Mouse (Mus musculus): ENCODE data around the gene Slirp. TPM values are rescaled to one million over a fixed set of nuclear protein-coding genes. Genes with fewer than 3 reads are reported as not detected.

Gene Slirp
- polyA plus RNA-seq, 1 experiment from 2014 or later: 138 TPM

- DNase-seq (ENCODE audit: low read depth, low spot score) (no peak), ATAC-seq (no peak)
- in situ Hi-C loops (cut with MboI; ENCODE audit: low pct_unique_long_range_greater_than_20kb): no loop called here
- ChIA-PET CTCF (interaction anchor here (1.0 kb wide), 1 partner anchor 14 kb away, joined by 3 read pairs; no protein-coding TSS in a partner anchor), POLR2A (no interaction called here)
- no peak for TF ChIP-seq CTCF (IDR thresholded peaks at IDR 0.05)
- no peaks in the 10 kb centered on the region for H3K27me3 ChIP-seq
These were observed 14.8 kb upstream of the Slirp start for GRCm38 (mm10) chr12:87428885-87429284.

DNA sequence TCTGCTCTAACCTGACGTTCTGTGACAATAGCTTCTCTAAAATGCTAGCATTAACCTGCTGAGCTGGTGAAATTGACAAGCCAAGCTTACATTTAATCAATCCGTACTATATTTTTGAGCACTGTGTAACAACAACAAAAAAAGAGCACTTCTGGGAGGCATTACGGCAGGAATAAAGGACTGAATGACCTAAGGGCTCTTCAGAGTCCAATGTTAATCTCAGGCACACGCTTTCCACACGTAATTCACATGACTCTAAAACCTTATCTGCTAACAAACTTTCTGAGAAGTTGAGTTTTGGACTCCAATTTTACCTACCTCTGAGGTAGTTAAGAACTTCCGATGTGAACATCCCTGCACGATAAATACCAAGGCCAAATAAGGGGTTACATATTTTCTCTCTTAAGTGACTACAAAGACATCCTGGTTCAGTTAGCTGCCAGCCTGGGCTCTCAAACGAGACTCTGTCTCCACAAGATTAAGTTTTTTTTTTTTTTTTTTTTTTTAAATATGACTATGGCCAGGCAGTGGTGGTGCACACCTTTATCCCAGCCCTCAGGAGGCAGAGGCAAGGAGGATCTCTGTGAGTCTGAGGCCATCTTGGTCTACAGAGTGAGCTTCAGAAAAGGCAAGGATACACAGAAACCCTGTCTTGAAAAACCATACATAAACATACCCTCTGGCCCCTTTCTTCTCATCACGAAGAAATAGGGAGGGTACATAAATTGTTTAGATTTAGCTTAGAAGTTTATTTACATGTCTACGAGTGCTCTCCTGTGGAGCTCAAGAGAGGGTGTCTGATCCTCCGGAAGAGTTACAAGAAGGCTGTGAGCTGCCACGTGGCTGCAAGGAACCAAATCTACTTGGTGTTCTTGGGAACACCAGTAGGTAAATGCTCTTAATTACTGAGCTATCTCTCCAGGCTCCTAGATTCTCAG, 1.2 kb upstream of the Slirp start:
- H3K27me3 ChIP-seq: no peaks in the 10 kb centered on the region
- TF ChIP-seq CTCF (IDR thresholded peaks at IDR 0.05): no peak
- in situ Hi-C loops (cut with MboI; ENCODE audit: low pct_unique_long_range_greater_than_20kb): no loop called here
- ChIA-PET POLR2A (interaction anchor here (0.8 to 1.4 kb wide), 2 partner anchors 25 to 29 kb away, joined by 3 to 8 read pairs; partner anchors contain the start of gene Snw1), CTCF (interaction anchor here (0.8 to 1.2 kb wide), 3 partner anchors 10 to 30 kb away, joined by 3 to 5 read pairs (median 3); no protein-coding TSS in a partner anchor)
- DNase-seq (ENCODE audit: low read depth, low spot score) (no peak), ATAC-seq (no peak)

DNA sequence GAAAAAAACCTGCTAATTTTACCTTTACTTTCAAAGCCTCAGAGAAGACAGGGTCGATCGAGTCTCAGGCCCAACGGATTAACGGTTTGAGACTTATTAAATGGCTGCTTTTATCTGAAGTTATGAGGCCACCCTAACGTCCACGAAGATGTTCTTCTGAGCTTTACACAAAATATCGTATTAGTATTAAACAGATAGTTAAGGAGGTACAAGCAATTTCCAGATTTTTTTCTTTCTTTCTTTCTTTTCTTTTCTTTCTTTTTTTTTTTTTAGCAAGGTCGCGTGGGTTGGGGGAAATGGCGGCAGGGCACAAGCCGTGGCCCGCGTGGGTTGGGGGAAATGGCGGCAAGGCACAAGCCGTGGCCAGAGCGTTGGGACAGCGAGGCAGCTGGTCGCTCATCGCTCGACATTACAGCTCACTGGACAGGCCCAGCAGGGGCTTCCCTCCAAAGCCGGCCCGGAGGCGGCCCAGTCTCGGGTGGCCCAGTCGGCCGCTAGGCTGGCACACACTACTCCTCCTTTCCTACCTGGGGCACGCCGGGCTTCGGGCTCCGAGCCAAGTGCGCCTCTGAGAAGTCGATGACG, 489 bp upstream of the Slirp start:
- DNase-seq (ENCODE audit: low read depth, low spot score) (no peak), ATAC-seq (peak; percentile 82)
- no peak for TF ChIP-seq CTCF (IDR thresholded peaks at IDR 0.05)
- ChIA-PET CTCF (interaction anchor here (0.8 to 1.2 kb wide), 3 partner anchors 10 to 30 kb away, joined by 3 to 5 read pairs (median 3); no protein-coding TSS in a partner anchor), POLR2A (interaction anchor here (0.8 to 1.4 kb wide), 2 partner anchors 25 to 28 kb away, joined by 3 to 8 read pairs; partner anchors contain the start of gene Snw1)
- H3K27me3 ChIP-seq: no peaks in the 10 kb centered on the region
- in situ Hi-C loops (cut with MboI; ENCODE audit: low pct_unique_long_range_greater_than_20kb): no loop called here

DNA sequence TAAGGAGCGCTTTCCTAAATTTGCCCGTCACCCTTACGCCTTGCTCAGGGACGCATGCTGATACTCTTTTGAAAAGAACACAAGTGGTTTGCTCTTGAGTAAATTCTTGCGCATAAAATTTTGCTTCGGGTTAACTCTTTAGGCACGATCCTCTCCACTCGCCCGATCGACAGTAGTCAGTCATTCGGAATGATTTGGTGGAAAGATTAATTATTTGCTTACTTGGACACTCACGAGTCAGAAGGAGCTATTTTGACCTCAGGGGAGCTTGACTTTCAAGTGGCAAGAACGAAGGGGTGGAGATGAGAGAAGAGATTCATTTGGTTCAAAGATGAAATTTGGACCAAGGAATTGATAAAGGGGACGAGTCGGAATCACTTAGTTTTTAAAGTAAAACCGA, 515 bp downstream of the Slirp start:
- CTCF ChIA-PET: no interaction called here
- TF ChIP-seq CTCF (IDR thresholded peaks at IDR 0.05): no peak
- no peak for ATAC-seq
- no peak for DNase-seq (ENCODE audit: low read depth, low spot score)
- no peaks in the 10 kb centered on the region for H3K27me3 ChIP-seq
- in situ Hi-C loops (cut with MboI; ENCODE audit: low pct_unique_long_range_greater_than_20kb): no loop called here
- POLR2A ChIA-PET: no interaction called here

DNA sequence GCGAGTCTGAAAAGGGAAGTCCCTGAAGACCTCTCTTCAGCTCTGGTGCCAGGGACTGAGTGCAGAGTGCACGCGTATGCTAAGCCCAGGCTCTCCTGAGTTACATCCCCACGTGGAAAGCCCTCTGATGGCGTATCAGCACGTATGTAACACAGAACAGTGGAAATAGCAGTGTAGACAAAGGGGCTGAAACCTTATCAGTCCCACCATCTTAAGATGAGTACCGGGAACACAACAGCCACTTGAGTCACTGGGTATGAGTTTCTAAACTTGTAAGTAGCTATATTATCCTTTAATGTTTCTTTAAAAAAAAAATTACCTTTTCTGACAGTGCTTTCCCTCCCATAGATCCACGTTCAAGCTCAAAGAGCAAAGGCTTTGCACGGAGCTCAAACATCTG, 5.8 kb downstream of the Slirp start:
- DNase-seq (ENCODE audit: low read depth, low spot score) (no peak), ATAC-seq (no peak)
- POLR2A ChIA-PET: no interaction called here
- CTCF ChIA-PET: no interaction called here
- H3K27me3 ChIP-seq: no peaks in the 10 kb centered on the region
- in situ Hi-C loops (cut with MboI; ENCODE audit: low pct_unique_long_range_greater_than_20kb): loop anchor here (5.0 kb wide), 1 partner anchor 1303 kb away; no protein-coding TSS in a partner anchor
- no peak for TF ChIP-seq CTCF (IDR thresholded peaks at IDR 0.05)

- H3K27me3 ChIP-seq: no peaks in the 10 kb centered on the region
- ATAC-seq: no peak
- no peak for TF ChIP-seq CTCF (IDR thresholded peaks at IDR 0.05)
- no peak for DNase-seq (ENCODE audit: low read depth, low spot score)
- ChIA-PET CTCF (no interaction called here), POLR2A (no interaction called here)
- in situ Hi-C loops (cut with MboI; ENCODE audit: low pct_unique_long_range_greater_than_20kb): no loop called here
These were observed 21.1 kb downstream of the Slirp start for GRCm38 (mm10) chr12:87464678-87465297.

- in situ Hi-C loops (cut with MboI; ENCODE audit: low pct_unique_long_range_greater_than_20kb): no loop called here
- no peak for DNase-seq (ENCODE audit: low read depth, low spot score)
- ChIA-PET CTCF (interaction anchor here (0.7 kb wide), 1 partner anchor 18 kb away, joined by 3 read pairs; no protein-coding TSS in a partner anchor), POLR2A (interaction anchor here (1.3 to 1.8 kb wide), 2 partner anchors 19 to 27 kb away, joined by 4 to 8 read pairs; partner anchors contain the start of genes Alkbh1 and Slirp)
- no peak for TF ChIP-seq CTCF (IDR thresholded peaks at IDR 0.05)
- ATAC-seq: no peak
- no peaks in the 10 kb centered on the region for H3K27me3 ChIP-seq
These were observed 26.8 kb downstream of the Slirp start for GRCm38 (mm10) chr12:87470263-87471136.

DNA sequence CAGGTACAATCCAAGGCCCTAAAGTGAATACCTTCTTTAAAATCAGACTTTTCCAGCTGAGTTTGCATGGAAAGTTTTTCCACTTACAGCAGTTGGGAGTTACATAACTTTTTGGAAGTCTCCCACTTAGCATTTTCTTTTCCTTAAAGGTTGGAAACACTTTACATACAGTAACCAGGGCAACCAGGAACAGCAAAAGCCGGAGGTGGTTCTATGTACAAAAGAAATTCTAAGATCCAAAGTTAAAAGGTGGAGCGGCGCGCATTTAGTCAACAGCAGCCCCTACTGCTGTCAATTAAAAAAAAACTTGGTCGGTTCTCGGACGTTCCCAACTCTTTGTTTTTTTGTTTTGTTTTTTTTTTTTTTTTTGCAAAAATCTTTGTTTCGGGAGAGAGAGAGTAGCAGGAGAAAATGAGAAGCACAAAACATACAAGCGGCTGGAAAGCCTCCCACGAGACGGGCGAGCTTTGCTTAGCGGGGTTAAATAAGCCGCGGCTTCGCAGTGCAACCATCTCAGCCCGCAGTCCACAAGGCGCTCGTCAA, 27.8 kb downstream of the Slirp start:
- ChIA-PET CTCF (interaction anchor here (0.7 kb wide), 1 partner anchor 19 kb away, joined by 3 read pairs; no protein-coding TSS in a partner anchor), POLR2A (interaction anchor here (1.3 to 1.8 kb wide), 2 partner anchors 20 to 28 kb away, joined by 4 to 8 read pairs; partner anchors contain the start of genes Alkbh1 and Slirp)
- H3K27me3 ChIP-seq: no peaks in the 10 kb centered on the region
- DNase-seq (ENCODE audit: low read depth, low spot score): no peak
- no peak for TF ChIP-seq CTCF (IDR thresholded peaks at IDR 0.05)
- in situ Hi-C loops (cut with MboI; ENCODE audit: low pct_unique_long_range_greater_than_20kb): no loop called here
- peak; percentile 36 for ATAC-seq

DNA sequence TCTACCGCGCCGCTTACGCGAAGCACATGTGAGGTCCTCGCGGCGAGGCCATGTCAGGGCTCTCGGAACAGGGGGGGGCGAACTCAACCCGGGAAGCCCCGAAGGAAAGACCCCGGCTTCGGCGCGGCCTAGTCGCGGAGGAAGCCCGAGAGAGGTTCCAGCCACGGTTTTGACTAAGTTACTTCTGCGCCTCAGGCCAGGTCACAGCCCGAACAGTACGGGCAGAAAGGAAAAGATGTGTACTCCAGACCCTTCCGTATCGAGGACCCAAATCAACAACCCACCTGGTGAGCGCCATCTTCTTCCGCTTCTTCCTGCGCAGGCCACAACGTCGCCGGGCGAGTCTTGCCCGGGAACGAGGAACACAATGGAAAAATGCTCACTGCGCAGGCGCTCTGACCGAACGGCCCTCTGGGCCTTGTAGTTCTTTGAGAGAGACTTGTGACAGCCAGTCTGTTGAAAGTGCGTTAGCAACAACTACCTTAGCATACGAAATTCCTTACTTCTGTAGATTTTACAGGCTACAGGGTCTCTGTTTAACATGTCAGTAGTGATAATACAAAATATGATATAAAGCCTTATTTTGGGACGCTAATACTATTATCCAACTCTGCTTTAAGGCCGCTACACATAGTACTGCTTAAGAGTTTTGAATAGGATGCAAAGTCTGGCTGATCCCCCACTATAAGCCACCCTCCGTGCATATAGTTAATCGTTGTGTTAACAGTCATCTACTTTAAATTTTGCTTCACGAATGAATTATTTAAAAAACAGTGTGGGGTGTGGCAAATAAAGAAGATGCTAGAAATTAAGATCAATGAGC, 28.5 kb downstream of the Slirp start, which contains the start of gene Snw1:
Snw1 (minus strand) TSS at position 311 of the 823 bp plus-strand sequence.
- ATAC-seq: peak; percentile 90

More for the DNA sequence above, 28.5 kb downstream of the Slirp start, which contains the start of gene Snw1:
- TF ChIP-seq CTCF (IDR thresholded peaks at IDR 0.05): no peak
- POLR2A ChIA-PET: interaction anchor here (1.8 kb wide), 1 partner anchor 29 kb away, joined by 8 read pairs; the partner anchor contains the start of genes Alkbh1 and Slirp
- no peaks in the 10 kb centered on the region for H3K27me3 ChIP-seq
- peak; percentile 71 for DNase-seq (ENCODE audit: low read depth, low spot score)
- in situ Hi-C loops (cut with MboI; ENCODE audit: low pct_unique_long_range_greater_than_20kb): no loop called here
- CTCF ChIA-PET: no interaction called here
